Mouse (Mus musculus): ENCODE measurements around the gene Il17a. TPM values are rescaled to one million over a fixed set of nuclear protein-coding genes. Genes with fewer than 3 reads are reported as not detected.
"Not testable (repeated sequence)": the region's sequence is repeated elsewhere in the genome, so short reads cannot be mapped to it uniquely, and the experiment has no call there.

Il17a gene
- total RNA-seq (2021), result not detected
- long read RNA-seq, experiment 1, result 0 reads
- long read RNA-seq, experiment 2, result 0 reads

GRCm38 (mm10) chr1:20730903-20731302 lies at the start of gene Il17a:
TSS of gene Il17a (plus strand) at chr1:20730905.
- DNase-seq (ENCODE audit: low spot score in 2 of 2), result no peak
- intact Hi-C loops (cut with DNase I), result no loop called here

GRCm38 (mm10) chr1:20682849-20683248 lies 47.9 kb upstream of the Il17a start:
- DNase-seq (ENCODE audit: low spot score in 2 of 2), result no peak
- intact Hi-C loops (cut with DNase I), result no loop called here

GRCm38 (mm10) chr1:20683386-20683785 lies 47.3 kb upstream of the Il17a start:
- DNase-seq (ENCODE audit: low spot score in 2 of 2), result no peak
- intact Hi-C loops (cut with DNase I), result no loop called here

- intact Hi-C loops (cut with DNase I), result no loop called here
- no peak for DNase-seq (ENCODE audit: low spot score in 2 of 2)
Measured at GRCm38 (mm10) chr1:20683853-20684252, 46.9 kb upstream of the Il17a start.

GRCm38 (mm10) chr1:20684403-20684802 lies 46.3 kb upstream of the Il17a start:
- DNase-seq (ENCODE audit: low spot score in 2 of 2), result no peak
- intact Hi-C loops (cut with DNase I), result no loop called here

- DNase-seq (ENCODE audit: low spot score in 2 of 2), result no peak
- intact Hi-C loops (cut with DNase I), result no loop called here
Measured at GRCm38 (mm10) chr1:20685393-20685792, 45.3 kb upstream of the Il17a start.

GRCm38 (mm10) chr1:20685907-20686306 lies 44.8 kb upstream of the Il17a start:
- no peak for DNase-seq (ENCODE audit: low spot score in 2 of 2)
- intact Hi-C loops (cut with DNase I), result no loop called here

- no peak for DNase-seq (ENCODE audit: low spot score in 2 of 2)
- intact Hi-C loops (cut with DNase I), result no loop called here
Measured at GRCm38 (mm10) chr1:20691336-20691735, 39.4 kb upstream of the Il17a start.

GRCm38 (mm10) chr1:20693634-20694313 lies 36.9 kb upstream of the Il17a start:
- intact Hi-C loops (cut with DNase I), result no loop called here
- no peak for DNase-seq (ENCODE audit: low spot score in 2 of 2)

- intact Hi-C loops (cut with DNase I), result loop anchor here (1.0 to 5.0 kb wide), 2 partner anchors 101 to 462 kb away; no protein-coding TSS in a partner anchor
- DNase-seq (ENCODE audit: low spot score in 2 of 2), result peak in 1 of 2 experiments; percentile 13
Measured at GRCm38 (mm10) chr1:20700011-20700410, 30.7 kb upstream of the Il17a start.

GRCm38 (mm10) chr1:20736572-20736971 lies 5.9 kb downstream of the Il17a start:
- DNase-seq (ENCODE audit: low spot score in 2 of 2), result no peak
- intact Hi-C loops (cut with DNase I), result no loop called here

GRCm38 (mm10) chr1:20738483-20738882 lies 7.8 kb downstream of the Il17a start:
- intact Hi-C loops (cut with DNase I), result no loop called here
- DNase-seq (ENCODE audit: low spot score in 2 of 2), result no peak

- no peak for DNase-seq (ENCODE audit: low spot score in 2 of 2)
- intact Hi-C loops (cut with DNase I), result no loop called here
Measured at GRCm38 (mm10) chr1:20740496-20740998, 9.8 kb downstream of the Il17a start.

GRCm38 (mm10) chr1:20754439-20754838 lies 23.7 kb downstream of the Il17a start:
- intact Hi-C loops (cut with DNase I), result no loop called here
- no peak for DNase-seq (ENCODE audit: low spot score in 2 of 2)

- intact Hi-C loops (cut with DNase I), result no loop called here
- DNase-seq (ENCODE audit: low spot score in 2 of 2), result no peak
Measured at GRCm38 (mm10) chr1:20757586-20757985, 26.9 kb downstream of the Il17a start.

GRCm38 (mm10) chr1:20759799-20760198 lies 29.1 kb downstream of the Il17a start:
- DNase-seq (ENCODE audit: low spot score in 2 of 2), result peak; percentile 47 to 56
- intact Hi-C loops (cut with DNase I), result no loop called here

GRCm38 (mm10) chr1:20760331-20760730 lies 29.6 kb downstream of the Il17a start:
- DNase-seq (ENCODE audit: low spot score in 2 of 2), result no peak
- intact Hi-C loops (cut with DNase I), result no loop called here

GRCm38 (mm10) chr1:20761411-20761810 lies 30.7 kb downstream of the Il17a start:
- DNase-seq (ENCODE audit: low spot score in 2 of 2), result no peak
- intact Hi-C loops (cut with DNase I), result no loop called here

GRCm38 (mm10) chr1:20766526-20766925 lies 35.8 kb downstream of the Il17a start:
- intact Hi-C loops (cut with DNase I), result no loop called here
- DNase-seq (ENCODE audit: low spot score in 2 of 2), result no peak

- intact Hi-C loops (cut with DNase I); DNase-seq (ENCODE audit: low spot score in 2 of 2): not testable (repeated sequence)
Measured at GRCm38 (mm10) chr1:20774026-20774730, 43.5 kb downstream of the Il17a start.

- intact Hi-C loops (cut with DNase I), result no loop called here
- no peak for DNase-seq (ENCODE audit: low spot score in 2 of 2)
Measured at GRCm38 (mm10) chr1:20778366-20778765, 47.7 kb downstream of the Il17a start.
